Mouse (Mus musculus) inflammation-experienced regulatory T-cells, adult 6 months (primary cell): Measurements from ENCODE around the gene Ets1. TPM values are rescaled to one million over a fixed set of nuclear protein-coding genes. Genes with fewer than 3 reads are reported as not detected.

Experiments used
- ATAC-seq: one replicate; pipeline ENCODE4 v1.8.0; 2017
- polyA plus RNA-seq, 3 experiments: library from polyadenylated mRNA; unstranded; fragments of 100-300 nt; shearing (Covaris generic); gene quantifications; one replicate each; pipeline ENCODE4 v1.2.1; 2017

Ets1 gene
- polyA plus RNA-seq, 3 experiments from 2014 or later, result 831 to 847 (median 840) TPM

DNA sequence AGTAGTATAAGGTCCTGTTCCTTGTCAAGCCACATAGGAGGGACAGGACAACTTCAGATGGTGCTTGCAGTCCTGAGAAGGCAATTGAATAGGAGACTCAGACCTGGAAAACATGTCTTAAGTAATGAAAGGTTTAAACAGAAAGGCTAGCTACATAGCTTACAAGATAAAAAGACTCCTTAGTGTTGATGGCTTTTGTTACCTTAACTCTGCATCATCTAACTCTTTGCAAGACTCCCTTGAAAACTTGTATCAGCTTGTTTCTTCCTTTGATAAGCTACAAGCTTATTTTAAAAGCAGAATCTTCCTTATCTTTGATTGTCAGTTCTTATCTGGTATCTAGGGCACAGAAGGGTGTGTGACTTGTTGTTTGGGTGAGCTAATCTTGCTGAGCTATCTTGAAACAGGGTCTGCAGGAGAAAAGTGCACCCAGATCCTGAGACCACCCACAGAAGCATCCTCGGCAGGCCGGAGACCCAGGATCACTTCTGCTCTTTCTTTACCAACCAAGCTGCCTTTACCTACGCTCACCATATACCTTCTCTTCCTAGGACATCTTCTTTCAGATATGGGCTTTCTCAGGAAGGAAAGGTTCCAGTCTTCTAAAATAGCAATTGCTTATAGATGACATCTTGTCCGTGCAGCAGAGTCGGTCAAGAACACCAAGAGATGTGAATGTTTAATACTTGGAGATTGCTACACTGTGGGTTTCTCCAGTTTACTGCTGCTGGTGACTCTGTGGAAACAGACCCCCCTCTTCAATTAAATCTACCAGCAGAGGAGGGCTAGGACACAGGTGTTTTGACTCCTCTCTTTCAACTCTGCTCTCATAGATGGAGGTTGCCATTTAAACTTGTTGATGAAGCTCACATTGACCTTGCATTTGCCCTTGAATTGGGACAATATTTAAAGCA lies 19.2 kb upstream of the Ets1 start:
- no peak for ATAC-seq

DNA sequence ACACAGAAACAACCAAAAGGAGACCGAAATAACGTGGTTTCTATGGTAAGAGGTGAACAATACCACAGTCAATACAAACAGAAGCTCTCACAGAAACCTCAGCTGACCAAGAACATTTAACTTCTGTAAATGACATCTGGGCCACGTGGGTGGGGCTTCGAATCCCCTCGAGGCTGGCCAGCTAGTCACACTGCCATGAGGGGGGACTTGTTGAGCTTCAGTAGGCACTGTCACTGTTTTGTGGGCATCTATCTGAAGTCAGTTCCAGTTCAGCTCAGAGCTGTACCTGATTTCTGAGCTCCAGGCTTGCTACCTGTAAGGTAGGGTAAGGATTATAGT lies 18.6 kb upstream of the Ets1 start:
- ATAC-seq, result no peak

GRCm38 (mm10) chr9:32618544-32619120 lies 17.4 kb upstream of the Ets1 start:
- no peak for ATAC-seq

DNA sequence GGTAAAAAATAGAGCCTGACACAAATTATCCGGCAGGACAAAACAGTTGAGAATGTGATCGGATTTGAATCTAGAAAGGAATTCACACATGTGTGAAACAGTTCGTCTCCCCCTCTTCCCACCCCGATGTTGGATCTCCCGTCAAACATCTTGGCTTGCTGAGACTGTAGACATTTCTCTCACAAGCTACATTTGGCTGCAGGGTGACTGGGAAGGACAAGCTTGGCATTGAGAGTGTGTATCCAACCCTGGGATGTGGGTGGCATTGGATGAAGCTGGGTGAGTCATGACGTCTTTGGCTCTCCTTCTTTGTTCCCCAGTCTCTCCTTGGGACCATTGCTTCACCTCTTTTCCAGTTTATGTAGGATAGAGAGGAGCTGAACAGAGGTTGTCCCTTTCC lies 16.4 kb upstream of the Ets1 start:
- no peak for ATAC-seq

GRCm38 (mm10) chr9:32620446-32620845 lies 15.6 kb upstream of the Ets1 start:
- peak; percentile 66 for ATAC-seq

DNA sequence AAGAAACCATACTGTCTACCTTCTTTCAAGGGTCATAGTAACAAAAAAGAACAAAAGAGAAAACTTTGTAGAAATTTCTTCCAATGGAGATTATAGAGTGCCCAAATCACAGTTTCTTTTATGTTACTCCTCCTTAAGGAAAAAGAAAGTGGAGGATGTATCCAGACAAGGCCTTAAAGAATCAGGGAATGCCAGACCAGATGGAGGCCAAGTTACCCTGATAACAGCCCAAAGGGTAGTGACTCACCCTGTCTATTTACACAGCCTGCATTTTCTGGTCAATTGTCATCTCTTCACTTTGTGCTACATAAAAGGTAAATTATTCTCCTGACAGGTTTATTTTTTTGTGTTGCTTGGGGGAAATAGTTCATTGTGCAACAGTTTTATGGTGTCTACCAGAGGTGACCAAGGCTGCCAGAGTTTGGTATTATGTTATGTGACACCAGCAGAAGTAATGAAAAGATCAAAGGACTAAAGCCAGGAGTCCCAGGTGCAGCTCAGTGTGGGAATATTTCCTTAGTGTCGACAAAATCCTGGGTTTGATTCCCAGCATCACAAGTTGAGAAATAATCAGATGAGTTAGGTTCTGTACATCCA lies 6.5 kb upstream of the Ets1 start:
- no peak for ATAC-seq

DNA sequence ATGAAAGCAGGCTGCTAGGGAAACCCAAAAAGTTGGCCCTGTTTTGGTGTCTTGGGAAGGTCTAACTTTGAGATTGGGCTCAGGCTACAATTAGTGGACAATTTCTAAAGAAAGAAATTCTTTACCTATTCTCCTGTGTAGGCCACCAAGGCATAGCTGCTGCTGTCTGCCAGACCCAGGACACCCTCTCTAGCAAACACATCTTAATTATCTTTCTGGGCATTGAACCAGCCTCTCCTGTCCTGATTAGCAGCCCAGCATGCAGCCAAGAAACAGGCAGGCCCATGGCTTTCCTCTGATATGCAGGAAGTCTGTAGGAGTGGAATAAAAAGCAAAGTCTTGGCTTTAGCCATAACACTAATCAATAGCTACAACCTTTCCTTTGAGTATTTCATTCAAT lies 4.7 kb upstream of the Ets1 start:
- no peak for ATAC-seq

DNA sequence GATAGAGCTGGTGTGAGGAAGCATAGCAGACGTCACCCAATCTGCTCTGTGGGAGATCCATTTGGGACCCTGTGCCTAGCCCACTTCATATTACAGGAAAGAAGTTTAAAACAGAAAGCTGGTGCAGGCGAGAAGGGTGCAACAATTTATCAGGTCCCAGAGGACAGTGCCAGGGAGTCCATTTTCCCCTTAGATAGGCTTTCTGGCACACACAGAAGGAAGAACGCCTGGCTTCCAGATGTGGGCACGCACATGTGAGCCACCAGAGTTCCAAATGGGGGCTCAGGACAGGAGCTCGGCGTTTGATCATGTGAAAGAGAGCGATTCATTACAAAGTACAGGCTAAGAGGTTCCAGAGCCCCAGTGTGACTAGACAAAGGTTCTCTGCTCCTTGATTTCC lies 3.8 kb upstream of the Ets1 start:
- ATAC-seq, result no peak

DNA sequence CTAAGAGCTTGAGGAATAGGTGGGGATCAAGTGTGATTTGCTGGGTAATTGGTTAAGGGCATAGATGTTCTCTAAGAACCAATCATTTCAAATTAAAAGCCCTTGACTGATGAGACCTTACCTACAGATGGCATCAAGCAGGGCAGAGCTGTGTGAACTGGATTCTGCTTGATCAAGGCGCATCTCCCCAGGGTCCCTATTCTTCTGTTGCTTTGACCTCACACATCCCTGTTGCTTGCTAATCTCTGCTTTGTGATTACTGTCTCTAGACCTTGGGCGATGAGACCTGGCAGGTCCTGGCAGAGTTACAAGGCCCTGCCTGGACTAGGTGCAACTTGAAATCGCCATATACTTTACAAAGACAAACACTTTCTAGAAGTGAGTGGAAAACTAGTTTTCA lies 9.0 kb downstream of the Ets1 start:
- no peak for ATAC-seq

GRCm38 (mm10) chr9:32645475-32645874 lies 9.5 kb downstream of the Ets1 start:
- ATAC-seq, result no peak

- ATAC-seq, result no peak
Measured at GRCm38 (mm10) chr9:32646539-32647258, 10.7 kb downstream of the Ets1 start.

GRCm38 (mm10) chr9:32647506-32648250 lies 11.7 kb downstream of the Ets1 start:
- no peak for ATAC-seq

GRCm38 (mm10) chr9:32648286-32648685 lies 12.3 kb downstream of the Ets1 start:
- no peak for ATAC-seq

- peak; percentile 15 for ATAC-seq
Measured at GRCm38 (mm10) chr9:32650738-32651137, 14.7 kb downstream of the Ets1 start.

DNA sequence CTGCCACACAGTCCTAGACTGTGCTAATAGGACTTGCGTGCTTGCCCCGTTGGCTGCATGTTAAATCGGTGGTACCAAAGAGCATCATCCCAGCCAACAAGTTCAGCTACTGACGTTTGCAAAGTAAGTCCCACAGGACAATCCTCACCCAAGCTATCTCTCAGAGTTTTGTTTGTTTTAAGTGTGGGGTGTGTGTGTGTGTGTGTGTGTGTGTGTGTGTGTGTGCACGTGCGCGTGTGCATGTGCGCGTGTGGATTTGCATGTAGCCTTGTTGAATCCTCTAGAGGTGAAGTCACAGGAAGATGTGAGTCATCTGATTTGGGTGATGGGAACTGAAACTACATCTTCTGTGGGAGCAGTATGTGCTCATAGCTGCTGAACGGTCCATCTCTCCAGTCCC lies 16.1 kb downstream of the Ets1 start:
- ATAC-seq, result peak; percentile 98

- ATAC-seq, result no peak
Measured at GRCm38 (mm10) chr9:32654305-32654704, 18.3 kb downstream of the Ets1 start.

GRCm38 (mm10) chr9:32656351-32656844 lies 20.4 kb downstream of the Ets1 start:
- ATAC-seq, result no peak

DNA sequence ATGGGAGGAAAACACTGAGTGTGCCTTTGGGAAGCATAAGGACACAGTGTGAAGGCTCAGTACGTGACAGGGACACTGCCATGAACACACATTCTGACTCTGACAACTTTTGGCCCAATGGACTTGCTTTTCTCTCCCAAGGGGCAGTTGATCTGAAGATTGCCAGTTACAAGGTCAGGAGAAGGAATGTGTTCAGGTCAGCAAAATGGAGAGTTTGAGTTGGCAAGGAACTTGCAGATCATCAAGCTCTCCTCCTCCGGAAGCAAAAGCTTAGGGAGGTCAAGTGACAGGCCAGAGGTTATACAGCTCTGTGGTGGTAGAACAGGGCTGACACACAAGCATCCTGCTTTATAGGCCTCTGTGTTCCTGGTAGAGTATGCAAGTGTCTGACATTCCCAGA lies 21.1 kb downstream of the Ets1 start:
- no peak for ATAC-seq

GRCm38 (mm10) chr9:32660406-32660960 lies 24.5 kb downstream of the Ets1 start:
- ATAC-seq, result peak; percentile 22

- peak; percentile 23 for ATAC-seq
Measured at GRCm38 (mm10) chr9:32661071-32661470, 25.1 kb downstream of the Ets1 start.

GRCm38 (mm10) chr9:32661561-32661960 lies 25.5 kb downstream of the Ets1 start:
- peak; percentile 69 for ATAC-seq
